Mouse (Mus musculus) C2C12 (cell line): ENCODE measurements around the gene Trp53i11.

ENCODE experiments used
- CEBPB ChIP-seq: IDR thresholded peaks from one replicate; pipeline ENCODE4 v1.6.1; 2011; ENCODE audit warnings: low read depth, mild to moderate bottlenecking, control low read depth, moderate library complexity
- CTCF ChIP-seq: IDR thresholded peaks from one replicate; pipeline ENCODE4 v1.5.1; 2011; ENCODE audit not compliant: control insufficient read depth, insufficient read depth, insufficient read length
- MAX ChIP-seq: IDR thresholded peaks from one replicate; pipeline ENCODE4 v1.6.1; 2011; ENCODE audit warnings: mild to moderate bottlenecking, control low read depth
- MYOD1 ChIP-seq: IDR thresholded peaks from one replicate; pipeline ENCODE4 v1.6.1; 2011; ENCODE audit warnings: low read depth; ENCODE audit not compliant: control insufficient read depth, insufficient read length
- MYOG ChIP-seq: IDR thresholded peaks from one replicate; pipeline ENCODE4 v1.6.1; 2011; ENCODE audit not compliant: control insufficient read depth, insufficient read length; ENCODE audit errors: extremely low read depth
- USF1 ChIP-seq: IDR thresholded peaks from one replicate; pipeline ENCODE4 v1.6.1; 2011; ENCODE audit warnings: low read depth, mild to moderate bottlenecking, control low read depth, moderate library complexity

- TF ChIP-seq MYOG: no peak
- TF ChIP-seq CTCF: no peak
- no peak for TF ChIP-seq USF1
- TF ChIP-seq CEBPB: no peak
- peak; percentile 86 for TF ChIP-seq MYOD1
- TF ChIP-seq MAX: no peak
These were observed 5.3 kb downstream of the Trp53i11 start for GRCm38 (mm10) chr2:93192671-93193080.
